Mouse (Mus musculus): ENCODE results near the gene Gria1.

Gria1 gene

GRCm38 (mm10) chr11:57174165-57174564 is 163.0 kb downstream of the Gria1 start:
- DNase-seq (ENCODE audit: low read depth) = no peak

- DNase-seq (ENCODE audit: low read depth) = no peak
These were observed 165.4 kb downstream of the Gria1 start for GRCm38 (mm10) chr11:57176552-57176951.

- no peak for DNase-seq (ENCODE audit: low read depth)
These were observed 173.0 kb downstream of the Gria1 start for GRCm38 (mm10) chr11:57184216-57184615.

DNA sequence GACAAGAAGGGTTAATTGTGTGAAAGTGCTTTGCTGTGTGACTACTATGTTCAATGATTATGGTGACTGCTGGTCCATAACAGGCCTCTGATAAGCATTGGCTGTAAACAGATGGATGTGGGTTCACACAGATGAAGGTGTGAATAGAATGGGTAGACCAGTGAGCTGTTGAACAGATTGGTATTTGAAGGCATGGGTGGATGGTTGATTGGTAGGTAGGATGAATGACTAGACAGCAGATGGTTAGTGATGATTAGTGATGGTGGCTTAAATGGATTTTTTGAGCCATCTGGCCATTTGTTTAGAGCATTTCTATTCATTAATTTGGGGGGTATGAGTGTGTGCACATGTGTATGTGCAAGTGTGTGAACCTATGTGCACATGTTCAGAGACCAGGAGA is 173.9 kb downstream of the Gria1 start:
- no peak for DNase-seq (ENCODE audit: low read depth)

- DNase-seq (ENCODE audit: low read depth) = no peak
These were observed 178.2 kb downstream of the Gria1 start for GRCm38 (mm10) chr11:57189391-57189790.

GRCm38 (mm10) chr11:57194746-57195145 is 183.6 kb downstream of the Gria1 start:
- no peak for DNase-seq (ENCODE audit: low read depth)

GRCm38 (mm10) chr11:57201245-57201976 is 190.2 kb downstream of the Gria1 start:
- no peak for DNase-seq (ENCODE audit: low read depth)

GRCm38 (mm10) chr11:57204371-57204770 is 193.2 kb downstream of the Gria1 start:
- no peak for DNase-seq (ENCODE audit: low read depth)

DNA sequence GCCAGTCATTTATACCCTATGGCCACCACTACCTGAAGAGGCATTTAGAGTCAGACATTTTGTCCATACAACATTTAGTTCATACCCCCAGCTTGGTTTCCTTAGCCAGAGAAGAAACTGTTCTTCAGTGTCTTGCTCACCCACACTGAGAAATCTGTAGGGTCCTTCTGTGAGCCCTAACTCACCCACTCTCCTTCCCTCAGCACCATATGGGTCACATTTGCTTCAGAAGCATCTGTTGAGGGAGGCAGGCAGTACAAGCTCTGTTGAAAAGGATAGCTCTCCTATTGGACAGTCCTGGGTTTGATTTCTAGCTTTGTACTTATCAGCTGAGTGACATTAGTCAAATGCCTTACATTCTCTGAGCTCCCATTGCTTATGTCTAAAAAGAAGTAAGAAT is 196.1 kb downstream of the Gria1 start:
- DNase-seq (ENCODE audit: low read depth) = no peak

GRCm38 (mm10) chr11:57214079-57214478 is 202.9 kb downstream of the Gria1 start:
- DNase-seq (ENCODE audit: low read depth) = no peak

GRCm38 (mm10) chr11:57214583-57214982 is 203.4 kb downstream of the Gria1 start:
- no peak for DNase-seq (ENCODE audit: low read depth)

- DNase-seq (ENCODE audit: low read depth) = no peak
These were observed 211.8 kb downstream of the Gria1 start for GRCm38 (mm10) chr11:57222797-57223569.

DNA sequence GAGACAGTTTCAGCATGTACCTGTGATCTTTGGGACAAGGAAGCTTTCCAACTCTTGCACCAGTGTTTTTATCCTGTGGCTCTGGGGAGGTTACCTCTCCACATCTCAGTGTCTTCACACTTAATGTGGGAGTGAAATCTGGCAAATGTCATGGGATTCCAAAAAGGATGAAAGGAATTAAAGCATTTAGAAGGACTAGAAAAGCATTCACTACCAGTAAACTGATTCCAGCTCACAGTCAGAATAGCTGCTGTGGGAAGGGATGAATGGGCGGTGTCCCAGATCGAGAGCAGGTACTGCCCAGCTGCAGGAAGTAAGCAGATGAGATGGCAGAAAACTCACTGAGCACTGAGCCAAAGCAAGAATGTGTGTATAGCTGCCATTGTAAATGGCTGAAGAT is 224.3 kb downstream of the Gria1 start:
- DNase-seq (ENCODE audit: low read depth) = no peak

DNA sequence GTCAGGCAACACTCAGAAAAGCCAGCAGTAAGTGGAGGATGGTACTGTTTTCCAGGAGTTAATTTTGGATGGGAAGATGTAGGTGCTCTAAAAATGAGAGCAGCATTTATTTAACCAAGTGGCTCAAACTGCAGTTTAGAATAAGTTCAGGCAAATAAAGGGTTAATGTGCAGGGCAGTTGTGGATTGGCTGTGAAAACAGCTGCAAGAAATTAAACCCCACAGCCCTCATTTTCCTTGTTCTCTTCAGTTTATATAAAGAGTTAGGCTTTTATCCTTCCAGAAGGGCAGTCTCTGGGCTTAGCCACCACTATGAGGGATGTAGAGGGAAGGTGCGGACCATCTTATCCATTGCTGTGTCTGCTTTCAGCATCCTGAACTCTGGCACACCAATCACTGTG is 225.2 kb downstream of the Gria1 start:
- no peak for DNase-seq (ENCODE audit: low read depth)

DNA sequence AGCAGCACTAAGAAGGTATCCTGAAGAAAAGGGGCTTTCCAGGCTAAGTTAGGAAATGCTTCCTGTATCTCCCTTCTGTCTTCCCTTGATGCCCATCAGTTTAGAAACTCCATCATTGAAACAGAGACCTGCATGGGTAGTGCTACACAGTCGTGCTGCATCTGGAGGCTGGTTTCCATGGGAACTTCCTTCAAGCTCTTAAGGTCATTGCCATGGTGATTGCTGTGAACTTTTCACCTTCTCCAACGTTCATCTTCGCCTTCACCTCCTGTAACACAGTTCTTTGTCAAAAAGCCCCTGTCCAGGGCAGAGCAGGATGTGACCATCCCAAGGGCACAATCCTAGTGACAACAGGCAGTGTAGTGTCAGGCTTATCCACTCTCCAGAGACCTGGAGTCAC is 228.6 kb downstream of the Gria1 start:
- no peak for DNase-seq (ENCODE audit: low read depth)

DNA sequence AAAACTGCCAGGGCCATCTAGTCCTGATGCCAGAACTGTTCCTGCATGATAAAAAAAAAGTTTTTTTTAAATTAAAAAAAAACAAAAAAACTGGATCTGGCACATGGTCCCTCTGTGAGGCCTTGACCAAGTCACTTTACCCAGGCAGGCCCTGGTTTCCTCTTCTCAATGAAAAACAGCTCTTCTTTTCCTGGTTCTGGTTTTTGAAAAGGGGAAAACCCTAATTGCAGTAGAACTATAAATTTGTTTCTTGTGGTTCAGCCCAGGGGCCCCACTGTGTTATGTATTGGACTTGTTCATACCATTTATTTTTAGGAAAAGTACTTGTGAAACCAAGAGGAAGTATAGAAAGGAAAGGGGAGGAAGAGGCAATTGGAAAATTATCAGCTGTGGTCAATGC is 232.6 kb downstream of the Gria1 start:
- no peak for DNase-seq (ENCODE audit: low read depth)

GRCm38 (mm10) chr11:57244543-57244942 is 233.4 kb downstream of the Gria1 start:
- DNase-seq (ENCODE audit: low read depth) = no peak

- DNase-seq (ENCODE audit: low read depth) = no peak
These were observed 237.7 kb downstream of the Gria1 start for GRCm38 (mm10) chr11:57248870-57249269.

- no peak for DNase-seq (ENCODE audit: low read depth)
These were observed 238.9 kb downstream of the Gria1 start for GRCm38 (mm10) chr11:57250129-57250528.

GRCm38 (mm10) chr11:57271687-57272086 is 260.5 kb downstream of the Gria1 start:
- DNase-seq (ENCODE audit: low read depth) = no peak

DNA sequence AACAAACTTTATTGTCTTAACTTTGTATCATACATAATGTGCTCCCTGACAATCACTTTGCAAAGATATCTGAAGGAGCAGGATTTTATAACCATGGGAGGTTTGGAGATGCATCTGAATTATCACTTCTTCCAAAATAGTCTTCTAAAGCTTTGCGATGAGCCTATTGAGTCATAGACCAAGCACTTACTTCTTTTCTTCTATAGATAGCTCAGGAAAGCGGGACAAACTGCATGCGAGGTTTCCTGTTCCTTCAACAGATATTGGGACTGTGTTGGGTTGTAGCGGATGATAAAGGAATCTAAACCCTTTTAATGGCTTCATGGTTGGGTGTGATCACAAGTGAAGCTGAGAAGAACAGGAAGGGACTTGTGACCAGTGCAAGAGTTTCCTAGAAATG is 263.5 kb downstream of the Gria1 start:
- DNase-seq (ENCODE audit: low read depth) = no peak

GRCm38 (mm10) chr11:57278056-57278455 is 266.9 kb downstream of the Gria1 start:
- no peak for DNase-seq (ENCODE audit: low read depth)

DNA sequence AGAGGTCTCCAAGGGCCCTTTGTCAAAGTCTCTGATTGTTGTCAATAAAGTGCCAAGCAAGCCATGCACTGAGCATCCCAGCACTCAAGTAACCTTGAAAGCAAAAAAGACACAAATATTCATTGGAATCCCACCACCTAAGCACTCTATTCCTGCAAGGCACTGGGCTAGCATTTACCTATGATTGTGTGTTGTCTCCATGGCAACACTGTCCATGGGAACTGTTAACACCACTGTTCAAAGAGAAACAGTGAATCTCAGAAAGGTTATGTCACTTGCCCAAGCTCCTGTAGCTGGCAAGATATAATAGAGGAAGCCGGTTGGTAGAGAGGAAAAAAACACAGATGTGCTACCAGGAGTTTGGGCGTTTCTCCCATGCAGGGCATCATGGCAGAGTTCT is 274.9 kb downstream of the Gria1 start:
- no peak for DNase-seq (ENCODE audit: low read depth)

DNA sequence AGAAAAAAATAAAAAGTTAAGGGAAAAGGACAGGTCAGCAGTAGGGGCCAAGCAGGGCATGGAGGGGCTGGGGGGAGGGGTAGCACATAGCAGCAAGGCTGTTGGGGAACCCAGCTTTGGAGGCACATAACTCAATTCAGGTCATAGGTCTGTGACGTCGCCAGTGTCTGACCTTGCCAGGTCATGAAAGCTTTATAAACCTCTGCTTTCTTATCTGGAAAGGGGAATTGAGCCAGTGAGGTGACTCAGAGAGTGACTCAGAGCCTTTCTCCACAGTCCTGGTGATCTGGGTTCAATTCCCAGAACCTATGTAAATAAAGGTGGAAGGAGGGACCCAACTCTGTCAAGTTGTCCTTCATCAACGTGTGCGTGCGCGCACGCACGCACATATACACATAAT is 286.2 kb downstream of the Gria1 start:
- no peak for DNase-seq (ENCODE audit: low read depth)

Measured in c-Kit-positive CD71-negative TER-119-negative erythroid progenitor cells, embryonic 14.5 days (primary cell).